Mouse (Mus musculus): ENCODE measurements around the gene Hectd2. TPM values are rescaled to one million over a fixed set of nuclear protein-coding genes. Genes with fewer than 3 reads are reported as not detected.
A peak's percentile ranks its signal among the peaks of the same experiment; 100 is the strongest.

Gene Hectd2
- polyA plus RNA-seq, 1 experiment, result not detected

DNA sequence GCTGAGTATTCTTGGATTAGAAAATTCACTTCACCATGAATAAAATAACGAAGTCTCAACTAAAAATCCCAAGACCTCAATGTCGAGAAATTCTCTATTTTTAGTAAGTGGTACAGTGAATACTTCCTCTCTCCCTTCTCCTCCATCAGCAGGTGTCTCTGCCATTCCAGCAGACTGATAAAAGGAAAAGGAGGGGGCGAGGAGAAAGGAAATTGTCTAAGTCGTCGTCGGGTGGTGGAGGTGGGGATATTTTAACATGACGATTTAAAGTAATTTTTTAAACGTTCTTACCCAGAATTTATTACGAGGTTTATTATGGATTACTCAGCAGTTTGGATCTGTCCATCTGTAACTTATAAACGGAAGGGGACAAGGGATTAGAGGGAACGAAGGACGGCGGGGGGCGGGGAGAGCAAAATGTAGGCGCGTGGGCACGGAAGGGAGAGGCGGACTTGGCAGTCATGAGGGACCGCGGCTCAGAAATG lies 836 bp upstream of the Hectd2 start:
- H3K9me3 ChIP-seq (ENCODE audit: control insufficient read depth, low read length), result peaks cover 3% of the 10 kb centered on the region; the same call in 1 of the 2 replicates
- H3K4me1 ChIP-seq (ENCODE audit: control insufficient read depth), result peaks cover 11% of the 10 kb centered on the region
- H3K4me3 ChIP-seq (replicated peaks), result peak overlapping the region; percentile 70
- H3K36me3 ChIP-seq (ENCODE audit: control insufficient read depth), result no peaks in the 10 kb centered on the region
- TF ChIP-seq GATA1 (IDR thresholded peaks at IDR 0.05; ENCODE audit: low read length), result no peak
- peaks cover 72% of the 10 kb centered on the region for H3K27me3 ChIP-seq (ENCODE audit: control insufficient read depth)

DNA sequence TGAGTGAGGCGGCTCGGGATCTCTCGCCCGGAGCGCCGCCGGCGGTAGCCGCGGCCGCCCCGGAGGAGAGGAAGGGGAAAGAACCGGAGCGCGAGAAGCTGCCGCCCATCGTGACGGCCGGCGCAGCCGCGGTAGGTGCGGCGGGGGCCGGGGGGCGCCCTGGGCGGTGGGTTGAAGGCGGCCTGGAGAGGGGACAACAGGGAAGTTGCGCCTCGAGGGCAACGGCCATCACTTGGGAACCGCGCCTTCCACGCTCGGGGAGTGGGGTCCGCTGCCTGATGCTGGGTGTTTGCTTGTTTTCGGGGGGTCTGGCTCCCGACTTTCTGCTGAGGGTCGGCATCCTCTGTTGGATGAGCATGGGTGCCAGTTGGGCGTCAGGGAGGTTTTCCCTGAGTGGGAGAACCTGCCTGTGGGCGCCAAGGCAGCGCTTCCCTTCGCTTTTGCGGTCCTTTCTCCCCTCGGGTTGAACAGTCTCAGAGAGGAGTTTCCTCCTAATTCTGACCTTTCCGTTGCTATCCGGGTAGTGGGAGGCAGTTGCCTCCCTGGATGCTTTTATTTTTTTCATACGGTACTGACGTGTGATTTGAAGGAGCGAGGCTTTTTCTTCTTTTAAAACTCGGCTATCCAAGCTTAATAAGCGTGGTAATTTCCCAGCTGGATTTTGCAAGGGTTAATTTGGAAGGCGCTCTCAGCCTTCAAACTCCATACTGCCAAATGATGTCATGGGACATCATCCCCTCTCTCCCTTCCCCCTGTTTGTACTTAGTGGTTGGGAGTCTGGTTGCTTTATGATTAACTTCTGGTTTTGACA lies 551 bp downstream of the Hectd2 start:
- TF ChIP-seq GATA1 (IDR thresholded peaks at IDR 0.05; ENCODE audit: low read length) (no peak), TAL1 (IDR thresholded peaks at IDR 0.05; ENCODE audit: low read length) (no peak)
- H3K9me3 ChIP-seq (ENCODE audit: control insufficient read depth, low read length), result peaks cover 3% of the 10 kb centered on the region; the same call in 1 of the 2 replicates

GRCm38 (mm10) chr19:36559331-36559730 lies 4.9 kb downstream of the Hectd2 start:
- H3K4me3 ChIP-seq (replicated peaks), result no peak overlapping the region
- no peaks in the 10 kb centered on the region; the same call in 1 of the 2 replicates for H3K9me3 ChIP-seq (ENCODE audit: control insufficient read depth, low read length)
- peaks cover 5% of the 10 kb centered on the region for H3K4me1 ChIP-seq (ENCODE audit: control insufficient read depth)
- peaks cover 36% of the 10 kb centered on the region for H3K27me3 ChIP-seq (ENCODE audit: control insufficient read depth)
- H3K36me3 ChIP-seq (ENCODE audit: control insufficient read depth), result no peaks in the 10 kb centered on the region
- TF ChIP-seq TAL1 (IDR thresholded peaks at IDR 0.05; ENCODE audit: low read length) (no peak), GATA1 (IDR thresholded peaks at IDR 0.05; ENCODE audit: low read length) (no peak)

More for the DNA sequence above, 551 bp downstream of the Hectd2 start:
- Histone ChIP-seq H3K4me3 (replicated peaks) (peak overlapping the region; percentile 70), H3K36me3 (ENCODE audit: control insufficient read depth) (no peaks in the 10 kb centered on the region), H3K27me3 (ENCODE audit: control insufficient read depth) (peaks cover 72% of the 10 kb centered on the region), H3K4me1 (ENCODE audit: control insufficient read depth) (peaks cover 11% of the 10 kb centered on the region)

DNA sequence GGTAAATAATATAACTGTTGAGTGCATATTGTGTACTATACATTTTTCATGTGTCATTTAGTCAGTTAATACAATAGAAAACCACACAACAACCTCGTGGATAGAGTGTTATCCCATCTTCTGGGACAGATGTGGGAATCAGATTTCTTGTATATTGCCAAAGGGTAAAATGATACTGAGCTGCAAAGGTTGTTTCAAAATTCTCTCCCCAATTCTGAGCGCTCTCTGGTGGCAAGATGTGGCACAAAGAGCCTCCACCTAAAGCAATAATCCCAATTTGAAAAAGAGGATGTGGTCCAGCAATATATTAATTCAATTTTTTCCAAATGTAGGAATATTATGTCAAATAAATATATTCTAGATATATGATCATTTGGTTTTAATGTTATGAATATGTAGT lies 5.7 kb downstream of the Hectd2 start:
- Histone ChIP-seq H3K36me3 (ENCODE audit: control insufficient read depth) (no peaks in the 10 kb centered on the region), H3K9me3 (ENCODE audit: control insufficient read depth, low read length) (no peaks in the 10 kb centered on the region), H3K27me3 (ENCODE audit: control insufficient read depth) (peaks cover 28% of the 10 kb centered on the region), H3K4me3 (replicated peaks) (no peak overlapping the region), H3K4me1 (ENCODE audit: control insufficient read depth) (no peaks in the 10 kb centered on the region)
- TF ChIP-seq TAL1 (IDR thresholded peaks at IDR 0.05; ENCODE audit: low read length) (no peak), GATA1 (IDR thresholded peaks at IDR 0.05; ENCODE audit: low read length) (no peak)

GRCm38 (mm10) chr19:36561171-36561570 lies 6.7 kb downstream of the Hectd2 start:
- Histone ChIP-seq H3K4me1 (ENCODE audit: control insufficient read depth) (no peaks in the 10 kb centered on the region), H3K36me3 (ENCODE audit: control insufficient read depth) (no peaks in the 10 kb centered on the region), H3K27me3 (ENCODE audit: control insufficient read depth) (peaks cover 18% of the 10 kb centered on the region), H3K9me3 (ENCODE audit: control insufficient read depth, low read length) (no peaks in the 10 kb centered on the region), H3K4me3 (replicated peaks) (no peak overlapping the region)
- TF ChIP-seq GATA1 (IDR thresholded peaks at IDR 0.05; ENCODE audit: low read length) (no peak), TAL1 (IDR thresholded peaks at IDR 0.05; ENCODE audit: low read length) (no peak)

GRCm38 (mm10) chr19:36564396-36564795 lies 10.0 kb downstream of the Hectd2 start:
- no peak for TF ChIP-seq GATA1 (IDR thresholded peaks at IDR 0.05; ENCODE audit: low read length)
- TF ChIP-seq TAL1 (IDR thresholded peaks at IDR 0.05; ENCODE audit: low read length), result no peak
- Histone ChIP-seq H3K36me3 (ENCODE audit: control insufficient read depth) (no peaks in the 10 kb centered on the region), H3K4me1 (ENCODE audit: control insufficient read depth) (no peaks in the 10 kb centered on the region), H3K9me3 (ENCODE audit: control insufficient read depth, low read length) (no peaks in the 10 kb centered on the region), H3K4me3 (replicated peaks) (no peak overlapping the region), H3K27me3 (ENCODE audit: control insufficient read depth) (no peaks in the 10 kb centered on the region)

DNA sequence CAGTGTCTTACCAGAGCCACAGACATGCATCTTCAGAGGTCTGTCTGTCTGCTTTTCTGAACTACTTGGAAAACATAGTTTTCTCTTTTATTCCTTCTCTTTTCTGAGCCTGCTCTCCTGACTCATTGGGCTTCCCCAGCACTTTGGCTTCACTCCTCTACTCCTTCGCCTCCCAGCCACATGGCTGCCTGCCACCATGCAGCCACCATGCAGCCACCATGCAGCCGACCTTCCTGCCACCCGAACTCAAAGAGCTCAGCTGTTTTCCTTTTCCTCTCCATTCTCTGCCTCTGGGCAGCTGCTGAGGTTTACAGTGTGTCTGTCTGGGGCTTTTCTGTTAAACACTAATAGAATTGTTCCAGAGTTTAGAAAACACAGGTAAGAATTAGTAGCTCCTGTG lies 19.5 kb downstream of the Hectd2 start:
- H3K36me3 ChIP-seq (ENCODE audit: control insufficient read depth), result no peaks in the 10 kb centered on the region
- no peaks in the 10 kb centered on the region for H3K27me3 ChIP-seq (ENCODE audit: control insufficient read depth)
- no peaks in the 10 kb centered on the region for H3K9me3 ChIP-seq (ENCODE audit: control insufficient read depth, low read length)
- no peak overlapping the region for H3K4me3 ChIP-seq (replicated peaks)
- H3K4me1 ChIP-seq (ENCODE audit: control insufficient read depth), result no peaks in the 10 kb centered on the region
- no peak for TF ChIP-seq TAL1 (IDR thresholded peaks at IDR 0.05; ENCODE audit: low read length)
- no peak for TF ChIP-seq GATA1 (IDR thresholded peaks at IDR 0.05; ENCODE audit: low read length)

- Histone ChIP-seq H3K27me3 (ENCODE audit: control insufficient read depth) (no peaks in the 10 kb centered on the region), H3K36me3 (ENCODE audit: control insufficient read depth) (no peaks in the 10 kb centered on the region), H3K4me1 (ENCODE audit: control insufficient read depth) (no peaks in the 10 kb centered on the region), H3K9me3 (ENCODE audit: control insufficient read depth, low read length) (no peaks in the 10 kb centered on the region), H3K4me3 (replicated peaks) (no peak overlapping the region)
- TF ChIP-seq GATA1 (IDR thresholded peaks at IDR 0.05; ENCODE audit: low read length), result no peak
Measured at GRCm38 (mm10) chr19:36575159-36575558, 20.7 kb downstream of the Hectd2 start.

DNA sequence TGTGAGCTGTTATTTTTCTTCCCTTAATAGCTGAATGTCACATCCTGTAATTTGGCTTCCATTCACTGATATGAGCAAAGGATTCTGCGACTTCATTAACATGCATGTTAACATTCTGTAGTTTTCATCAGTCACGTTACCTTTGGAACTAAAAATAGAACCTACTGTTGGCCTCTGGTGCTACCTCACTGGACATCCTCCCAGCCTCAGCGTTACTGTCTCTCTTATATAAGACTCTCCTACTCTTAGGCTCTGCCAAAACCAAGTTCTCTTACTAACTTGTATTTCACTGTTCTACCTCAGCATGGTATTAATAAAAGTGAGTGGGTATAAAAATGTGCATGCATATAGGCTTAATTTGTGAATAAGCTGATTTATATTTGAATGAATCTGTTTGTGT lies 26.4 kb downstream of the Hectd2 start:
- TF ChIP-seq TAL1 (IDR thresholded peaks at IDR 0.05; ENCODE audit: low read length) (no peak), GATA1 (IDR thresholded peaks at IDR 0.05; ENCODE audit: low read length) (no peak)
- no peak overlapping the region for H3K4me3 ChIP-seq (replicated peaks)
- H3K36me3 ChIP-seq (ENCODE audit: control insufficient read depth), result no peaks in the 10 kb centered on the region
- H3K4me1 ChIP-seq (ENCODE audit: control insufficient read depth), result no peaks in the 10 kb centered on the region
- no peaks in the 10 kb centered on the region for H3K27me3 ChIP-seq (ENCODE audit: control insufficient read depth)
- no peaks in the 10 kb centered on the region for H3K9me3 ChIP-seq (ENCODE audit: control insufficient read depth, low read length)
